Mouse (Mus musculus): ENCODE measurements around the gene Plscr2. TPM values are rescaled to one million over a fixed set of nuclear protein-coding genes. Genes with fewer than 3 reads are reported as not detected.

Plscr2 gene
- total and polyA plus RNA-seq, 3 experiments: 4.8 to 17.9 (median 13.0) TPM

Small RNAs within 50 kb of the gene (microRNA-seq; reads per million reads assigned to microRNA genes)
- gene Mir6386: 0 reads per million in 2 experiments

Other genes starting within 250 kb of the Plscr2 start
- not detected for gene Plscr5, start 82.7 kb upstream of the Plscr2 start, total RNA-seq (2021)
- not detected in 2 replicates for gene Plscr5, start 82.7 kb upstream of the Plscr2 start, polyA plus RNA-seq (2012; rRNA removed)
- 10 to 100 TPM in 1 of 2 experiments, 1 to 10 TPM in 1; 7.2 to 11.2 TPM for gene Plscr1, start 25.9 kb upstream of the Plscr2 start, total RNA-seq (2021)
- 15.4 and 19.1 TPM in 2 replicates for gene Plscr1, start 25.9 kb upstream of the Plscr2 start, polyA plus RNA-seq (2012; rRNA removed)
- not detected for gene 1700057G04Rik, start 33.8 kb downstream of the Plscr2 start, total RNA-seq (2021)
- gene 1700057G04Rik, start 33.8 kb downstream of the Plscr2 start, polyA plus RNA-seq (2012; rRNA removed): not detected in 2 replicates
- 10 to 100 TPM; 13.2 to 15.5 TPM for gene Plscr4, start 181.8 kb downstream of the Plscr2 start, total RNA-seq (2021)
- gene Plscr4, start 181.8 kb downstream of the Plscr2 start, polyA plus RNA-seq (2012; rRNA removed): 19.1 and 24.3 TPM in 2 replicates

Data from adrenal gland, adult 2 months (tissue).